Mouse (Mus musculus) gastrocnemius, adult 8-10 months (tissue): ENCODE data around the gene Tacr2. TPM values are rescaled to one million over a fixed set of nuclear protein-coding genes. Genes with fewer than 3 reads are reported as not detected.

Experiments used
- DNase-seq, 2 experiments: peaks; one replicate each; pipeline ENCODE4 v3.0.0; 2022; ENCODE audit warnings: low spot score in 2 of 2
- total RNA-seq, 4 experiments: library from RNA; stranded (reverse); gene quantifications; 2 replicates each; pipeline ENCODE4 v1.2.4; 2022

Tacr2 gene
- total RNA-seq, 4 experiments from 2014 or later = not detected

GRCm38 (mm10) chr10:62300006-62300827 is 48.0 kb downstream of the Tacr2 start:
- DNase-seq = peak; percentile 17 to 28

- no peak for DNase-seq
Observed at GRCm38 (mm10) chr10:62305090-62305489, 52.9 kb downstream of the Tacr2 start.

DNA sequence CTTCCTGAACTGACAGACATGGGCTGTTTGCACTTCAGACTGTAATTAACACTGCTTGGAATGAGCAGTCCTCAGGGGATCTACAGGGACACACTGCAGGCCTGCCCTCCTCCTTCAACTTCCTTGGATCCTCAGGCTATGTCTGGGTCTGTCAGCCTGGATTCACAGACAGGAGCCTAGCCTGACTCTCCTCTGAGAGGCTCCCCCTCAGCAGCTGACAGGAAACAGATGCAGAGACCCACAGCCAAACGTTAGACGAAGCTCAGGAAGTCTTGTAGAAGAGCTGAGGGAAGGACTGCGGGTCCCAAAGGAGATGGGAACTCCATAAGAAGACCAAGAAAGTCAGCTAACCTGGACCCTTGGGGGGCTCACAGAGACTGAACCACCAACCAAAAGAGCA is 54.2 kb downstream of the Tacr2 start:
- no peak for DNase-seq

- no peak for DNase-seq
Observed at GRCm38 (mm10) chr10:62308896-62309491, 56.8 kb downstream of the Tacr2 start.

DNA sequence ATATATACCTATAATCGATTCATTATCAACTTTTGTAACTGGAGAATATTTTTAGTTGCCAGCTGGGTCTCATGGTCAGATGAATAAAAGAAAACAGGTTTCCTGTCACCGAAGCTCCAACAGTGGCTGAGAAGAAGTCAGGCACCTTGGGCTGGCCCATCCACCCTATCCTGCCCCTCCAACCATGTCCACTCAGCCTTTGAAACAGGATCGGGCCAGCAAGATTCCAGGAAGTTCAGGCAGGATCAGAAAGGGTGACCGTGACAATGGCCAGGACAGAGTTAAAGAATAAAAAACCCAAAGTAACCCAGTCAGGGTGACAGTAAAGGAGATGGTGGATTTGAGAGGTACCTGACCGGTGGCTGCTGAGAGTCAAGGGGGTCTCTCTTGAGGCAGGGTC is 57.4 kb downstream of the Tacr2 start:
- no peak for DNase-seq

DNA sequence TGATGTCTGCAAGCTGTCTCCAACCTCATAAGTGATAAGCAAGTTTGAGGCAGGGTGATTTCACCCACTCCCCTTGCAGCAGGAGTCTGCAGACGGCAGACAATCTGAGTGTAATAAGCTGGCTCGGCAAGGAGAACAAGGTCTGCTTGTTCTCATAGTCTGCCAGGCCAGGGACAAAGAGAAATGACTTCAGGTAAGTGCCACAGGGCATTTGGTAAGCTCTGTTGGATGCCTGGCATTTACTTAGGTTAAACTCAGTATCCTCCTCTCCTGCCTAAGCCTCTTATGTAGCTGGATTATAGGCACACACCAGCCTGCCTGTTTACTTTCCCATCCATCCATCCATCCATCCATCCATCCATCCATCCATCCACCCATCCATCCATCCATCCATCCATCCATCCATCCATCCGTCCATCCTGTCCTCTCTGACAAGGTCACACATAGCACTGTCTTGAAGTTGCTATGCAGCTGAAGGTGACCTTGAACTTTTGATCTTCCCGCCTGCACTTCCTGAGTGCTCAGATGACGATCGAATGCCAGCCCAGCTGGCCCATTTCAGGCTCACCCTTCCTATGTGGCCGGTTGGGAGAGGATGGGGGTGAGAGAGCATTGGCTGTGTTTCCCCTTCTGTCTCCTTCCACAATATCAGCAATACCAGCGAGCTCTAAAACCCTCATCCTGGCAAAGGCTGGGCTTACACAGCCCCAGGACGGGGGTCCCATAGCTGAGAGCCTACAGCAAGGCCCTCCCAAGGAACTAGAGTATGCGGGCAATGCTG is 58.2 kb downstream of the Tacr2 start:
- DNase-seq = no peak

DNA sequence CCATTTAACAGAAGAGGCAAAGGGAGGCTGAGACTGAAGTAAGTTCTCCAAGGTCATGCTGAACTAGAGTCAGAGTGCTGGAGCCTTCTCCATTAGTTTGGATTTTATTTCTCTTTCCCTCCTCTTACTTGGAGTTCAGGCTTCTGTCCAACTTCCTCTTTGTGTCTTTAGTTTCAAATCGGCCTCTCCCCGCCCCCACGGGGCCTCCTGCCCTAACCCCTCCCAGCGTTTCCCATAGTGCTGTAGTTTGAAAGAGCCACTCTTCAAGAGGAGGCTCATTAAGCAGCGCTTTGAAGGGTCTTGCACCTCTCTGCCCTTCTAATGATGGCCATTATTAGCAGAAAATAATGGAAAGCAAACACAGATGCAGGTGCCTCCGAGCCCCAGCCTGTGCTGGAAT is 59.2 kb downstream of the Tacr2 start:
- peak; percentile 44 for DNase-seq

DNA sequence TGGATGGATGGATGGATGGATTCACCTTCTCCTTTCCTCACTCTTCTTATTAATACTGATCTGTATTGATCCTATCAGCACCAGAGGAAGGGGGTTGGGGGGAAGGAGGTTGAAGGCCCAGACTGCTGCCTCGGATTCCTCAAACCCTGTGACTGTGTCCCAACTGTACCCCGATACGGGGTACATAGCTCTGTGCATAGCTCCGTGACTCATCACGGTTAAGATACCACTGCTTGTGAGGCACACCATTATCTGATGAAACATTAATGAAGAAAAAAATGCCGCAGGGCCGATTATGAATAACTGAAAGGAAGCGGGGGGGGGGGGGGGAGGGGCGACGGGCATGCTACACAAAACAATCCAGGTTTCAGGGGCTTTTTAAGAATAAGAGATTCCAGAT is 60.9 kb downstream of the Tacr2 start:
- no peak for DNase-seq

DNA sequence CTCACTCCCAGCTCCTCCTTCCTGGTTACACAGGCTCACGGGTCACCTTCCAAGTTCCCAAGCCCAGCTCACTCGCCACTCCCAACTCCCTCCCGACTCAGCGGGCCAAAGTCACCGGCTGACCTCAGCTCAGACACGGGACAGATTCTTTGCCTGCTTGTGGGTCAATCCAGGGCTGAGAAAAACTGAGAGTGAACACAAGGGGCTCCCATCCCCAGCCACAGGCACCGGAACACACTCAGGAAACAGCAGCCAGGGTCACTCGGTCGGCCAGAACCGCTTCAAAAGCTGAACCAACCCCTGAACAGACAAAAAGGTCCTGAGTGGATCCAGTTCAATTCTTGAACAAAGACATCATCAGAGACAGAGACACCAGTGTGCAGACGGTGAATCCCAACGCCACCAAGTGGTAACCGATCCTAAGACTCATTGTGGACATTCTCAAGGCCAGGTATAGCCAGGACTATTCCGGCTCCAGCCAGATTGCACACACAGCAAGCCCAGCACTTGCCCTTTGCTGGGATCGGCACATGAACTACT is 61.7 kb downstream of the Tacr2 start:
- no peak for DNase-seq

Other genes with a start within 250 kb of the Tacr2 start
- not detected for gene Neurog3, start 119.3 kb upstream of the Tacr2 start, total RNA-seq
- gene Fam241b, start 108.5 kb upstream of the Tacr2 start, total RNA-seq = 1 to 10 TPM; 1.7 to 3.0 (median 2.5) TPM
- 1 to 10 TPM; 4.6 to 7.3 (median 5.1) TPM for gene Tspan15, start 21.2 kb upstream of the Tacr2 start, total RNA-seq
- gene Hk1, start 127.5 kb downstream of the Tacr2 start, total RNA-seq = 1 to 10 TPM; 3.3 to 6.0 (median 5.3) TPM
- gene Hkdc1, start 170.1 kb downstream of the Tacr2 start, total RNA-seq = not detected
- gene 4930507D05Rik, start 197.1 kb downstream of the Tacr2 start, total RNA-seq = not detected
- 10 to 100 TPM; 15.1 to 19.9 (median 17.7) TPM for gene Supv3l1, start 197.3 kb downstream of the Tacr2 start, total RNA-seq
- gene Vps26a, start 234.4 kb downstream of the Tacr2 start, total RNA-seq = 10 to 100 TPM; 27.5 to 31.7 (median 29.6) TPM